Mouse (Mus musculus) heart, adult 2 months (tissue): Measurements from ENCODE around the gene Srpk1. TPM values are rescaled to one million over a fixed set of nuclear protein-coding genes. Genes with fewer than 3 reads are reported as not detected.

Experiments
- DNase-seq, 2 experiments: peaks; one replicate each; pipeline ENCODE4 v3.0.0; 2021
- H3K27ac ChIP-seq: fragments of 200-600 bp; 2 replicates; pipeline ENCODE4 v1.8.1; 2022
- H3K27me3 ChIP-seq: fragments of 200-500 bp; 2 replicates; pipeline ENCODE4 v1.6.1; 2012; ENCODE audit warnings: mild to moderate bottlenecking, low read length, inconsistent platforms, mixed read lengths; ENCODE audit not compliant: control insufficient read depth, insufficient read depth
- H3K36me3 ChIP-seq: fragments of 200-500 bp; 2 replicates; pipeline ENCODE4 v1.6.1; 2012; ENCODE audit warnings: low read length, inconsistent platforms; ENCODE audit not compliant: control insufficient read depth, insufficient read depth
- H3K4me1 ChIP-seq: fragments of 200-500 bp; 2 replicates; pipeline ENCODE4 v1.6.1; 2011; ENCODE audit warnings: low read length; ENCODE audit not compliant: control insufficient read depth, insufficient read depth
- H3K4me3 ChIP-seq: fragments of 200-600 bp; 2 replicates; pipeline ENCODE4 v1.8.1; 2022
- H3K79me2 ChIP-seq: fragments of 200-500 bp; replicated peaks from 2 replicates; pipeline ENCODE4 v1.6.1; 2012; ENCODE audit warnings: mild to moderate bottlenecking, inconsistent platforms, low read length, moderate library complexity, mixed read lengths; ENCODE audit not compliant: control insufficient read depth, insufficient read depth
- H3K9ac ChIP-seq: fragments of 200-500 bp; 2 replicates; pipeline ENCODE4 v1.6.1; 2012; ENCODE audit warnings: low read depth, mild to moderate bottlenecking, control low read depth, inconsistent platforms, low read length, mixed read lengths
- CTCF ChIP-seq: fragments of 200-600 bp; IDR thresholded peaks from 2 replicates; pipeline ENCODE4 v1.8.1; 2022; ENCODE audit warnings: antibody characterized with exemption, mild to moderate bottlenecking, moderate library complexity
- EP300 ChIP-seq: fragments of 200-500 bp; IDR thresholded peaks from 2 replicates; pipeline ENCODE4 v1.6.1; 2011; ENCODE audit warnings: low read depth, low read length, control low read depth; ENCODE audit not compliant: insufficient read depth
- POLR2A ChIP-seq: fragments of 200-500 bp; IDR thresholded peaks from 2 replicates; pipeline ENCODE4 v1.6.1; 2011; ENCODE audit warnings: mild to moderate bottlenecking, low read depth, low read length, control low read depth; ENCODE audit not compliant: insufficient read depth
- WGBS: fragments of 180-500 bp; shearing (Covaris S2); methylation state at CpG from one replicate; pipeline ENCODE4 v1.1.7; 2018; 5-methylcytosine and 5-hydroxymethylcytosine counted together
- intact Hi-C: fragments of 180-260 bp; cut with DNase I; formaldehyde crosslinking; loops from one replicate; pipeline ENCODE4 v1.15.1; 2025
- polyA plus RNA-seq: library from polyadenylated mRNA; depleted of rRNA; stranded (reverse); fragments of >200 nt; gene quantifications from 2 replicates; pipeline ENCODE4 v1.2.3, GENCODE M21; 2012
- total RNA-seq, 2 experiments: library from RNA; stranded (reverse); gene quantifications; 2 replicates each; pipeline ENCODE4 v1.2.3; 2021

Gene Srpk1
- total and polyA plus RNA-seq, 3 experiments = 11.9 to 32.6 (median 32.1) TPM

- no peak for TF ChIP-seq CTCF
- DNase-seq = no peak
- no peaks in the 10 kb centered on the region for H3K36me3 ChIP-seq
- H3K4me3 ChIP-seq = no peak overlapping the region
- H3K27me3 ChIP-seq = no peaks in the 10 kb centered on the region
- intact Hi-C loops = no loop called here
- no peaks in the 10 kb centered on the region for H3K79me2 ChIP-seq
- no peak overlapping the region for H3K27ac ChIP-seq
- H3K4me1 ChIP-seq = no peaks in the 10 kb centered on the region; the same call in 1 of the 2 replicates
- no peak overlapping the region for H3K9ac ChIP-seq
- 71% methylated on average over 7 of the region's 7 CpGs for WGBS
Observed at GRCm38 (mm10) chr17:28572521-28572920, 50.0 kb downstream of the Srpk1 start.

GRCm38 (mm10) chr17:28571868-28572267 is 50.6 kb downstream of the Srpk1 start:
- TF ChIP-seq POLR2A (no peak), CTCF (no peak), EP300 (no peak)
- Histone ChIP-seq H3K79me2 (no peaks in the 10 kb centered on the region), H3K9ac (no peak overlapping the region), H3K27me3 (no peaks in the 10 kb centered on the region), H3K36me3 (no peaks in the 10 kb centered on the region), H3K27ac (no peak overlapping the region), H3K4me3 (no peak overlapping the region), H3K4me1 (no peaks in the 10 kb centered on the region; the same call in 1 of the 2 replicates)
- 61% methylated on average over 3 of the region's 3 CpGs for WGBS
- DNase-seq = no peak
- intact Hi-C loops = no loop called here

GRCm38 (mm10) chr17:28567541-28567940 is 55.0 kb downstream of the Srpk1 start:
- DNase-seq = no peak
- 41% methylated on average over 3 of the region's 3 CpGs for WGBS
- intact Hi-C loops = no loop called here
- no peak overlapping the region for H3K9ac ChIP-seq
- no peaks in the 10 kb centered on the region for H3K27me3 ChIP-seq
- H3K79me2 ChIP-seq = no peaks in the 10 kb centered on the region
- H3K4me3 ChIP-seq = no peak overlapping the region
- H3K4me1 ChIP-seq = no peaks in the 10 kb centered on the region
- no peaks in the 10 kb centered on the region for H3K36me3 ChIP-seq
- H3K27ac ChIP-seq = no peak overlapping the region
- TF ChIP-seq POLR2A (no peak), EP300 (no peak), CTCF (no peak)

- H3K9ac ChIP-seq = no peak overlapping the region
- H3K4me3 ChIP-seq = no peak overlapping the region
- no peaks in the 10 kb centered on the region for H3K36me3 ChIP-seq
- DNase-seq = no peak
- H3K4me1 ChIP-seq = no peaks in the 10 kb centered on the region
- H3K27ac ChIP-seq = no peak overlapping the region
- H3K27me3 ChIP-seq = no peaks in the 10 kb centered on the region
- H3K79me2 ChIP-seq = no peaks in the 10 kb centered on the region
- intact Hi-C loops = no loop called here
- TF ChIP-seq EP300 = no peak
- no peak for TF ChIP-seq CTCF
- TF ChIP-seq POLR2A = no peak
Observed at GRCm38 (mm10) chr17:28565181-28565580, 57.3 kb downstream of the Srpk1 start.

GRCm38 (mm10) chr17:28561613-28562012 is 60.9 kb downstream of the Srpk1 start:
- Histone ChIP-seq H3K4me1 (no peaks in the 10 kb centered on the region; the same call in 1 of the 2 replicates), H3K4me3 (no peak overlapping the region), H3K27ac (no peak overlapping the region), H3K27me3 (no peaks in the 10 kb centered on the region), H3K79me2 (no peaks in the 10 kb centered on the region), H3K36me3 (no peaks in the 10 kb centered on the region), H3K9ac (no peak overlapping the region)
- no peak for DNase-seq
- WGBS = 64% methylated on average over 7 of the region's 7 CpGs
- TF ChIP-seq EP300 (no peak), CTCF (no peak), POLR2A (no peak)
- intact Hi-C loops = no loop called here

- H3K4me3 ChIP-seq = no peak within 1 kb of the TSS
- H3K79me2 ChIP-seq = no peaks in the 10 kb centered on the region
- no peak within 1 kb of the TSS for H3K27ac ChIP-seq
- no peaks in the 10 kb centered on the region for H3K27me3 ChIP-seq
- no peak within 1 kb of the TSS for H3K9ac ChIP-seq
- DNase-seq = no peak
- no peaks in the 10 kb centered on the region for H3K36me3 ChIP-seq
- no peaks in the 10 kb centered on the region; the same call in 1 of the 2 replicates for H3K4me1 ChIP-seq
- TF ChIP-seq EP300 (no peak), POLR2A (no peak), CTCF (no peak)
- 59% methylated on average over 4 of the region's 4 CpGs for WGBS
- intact Hi-C loops = no loop called here
Observed at GRCm38 (mm10) chr17:28560598-28560997, 61.9 kb downstream of the Srpk1 start, which contains the start of gene Clps. Gene Clps, minus strand, starts transcription at chr17:28560766.

GRCm38 (mm10) chr17:28557772-28558171 is 64.7 kb downstream of the Srpk1 start:
- Histone ChIP-seq H3K9ac (no peak overlapping the region), H3K79me2 (no peaks in the 10 kb centered on the region), H3K4me3 (no peak overlapping the region), H3K27me3 (no peaks in the 10 kb centered on the region), H3K27ac (no peak overlapping the region), H3K4me1 (no peaks in the 10 kb centered on the region; the same call in 1 of the 2 replicates), H3K36me3 (no peaks in the 10 kb centered on the region)
- no peak for DNase-seq
- intact Hi-C loops = no loop called here
- 69% methylated on average over 6 of the region's 6 CpGs for WGBS
- no peak for TF ChIP-seq EP300
- TF ChIP-seq POLR2A = no peak
- TF ChIP-seq CTCF = no peak
